Mouse (Mus musculus): ENCODE measurements around the gene Atp6v1d. TPM values are rescaled to one million over a fixed set of nuclear protein-coding genes. Genes with fewer than 3 reads are reported as not detected.

Gene Atp6v1d
- polyA plus RNA-seq, 1 experiment from 2014 or later = 123 TPM

DNA sequence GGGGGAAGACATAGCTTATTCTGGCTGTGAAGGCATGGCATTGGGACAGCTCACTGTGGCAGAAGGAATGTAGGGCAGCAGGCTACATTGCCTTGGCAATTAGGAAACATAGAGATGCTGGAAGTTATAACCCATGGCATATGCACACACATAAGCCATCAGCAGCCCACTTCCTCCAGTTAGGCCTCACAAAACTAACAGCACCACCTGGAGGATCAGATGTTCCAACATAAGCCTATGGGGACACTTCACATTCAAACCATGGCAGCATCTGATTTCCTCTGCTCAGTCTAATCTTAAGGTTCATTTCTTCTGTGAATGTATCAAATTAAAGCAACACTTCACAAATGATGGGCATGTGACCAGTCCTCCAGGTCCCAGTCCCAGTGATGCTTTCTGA is 47.0 kb downstream of the Atp6v1d start:
- no peak overlapping the region for H3K4me3 ChIP-seq (replicated peaks; ENCODE audit: low read length)
- H3K27ac ChIP-seq (ENCODE audit: low read length) = no peak overlapping the region
- no peaks in the 10 kb centered on the region for H3K9me3 ChIP-seq (ENCODE audit: control insufficient read depth, low read length)
- ATAC-seq = peak; percentile 80
- H3K9ac ChIP-seq (replicated peaks; ENCODE audit: low read depth, low read length) = no peak overlapping the region
- no peaks in the 10 kb centered on the region for H3K27me3 ChIP-seq (replicated peaks; ENCODE audit: control insufficient read depth, insufficient read depth, low read length)
- H3K36me3 ChIP-seq (ENCODE audit: control insufficient read depth, insufficient read depth) = no peaks in the 10 kb centered on the region
- H3K4me1 ChIP-seq (replicated peaks; ENCODE audit: control insufficient read depth, insufficient read depth, low read length) = no peaks in the 10 kb centered on the region
- no peak overlapping the region for H3K4me2 ChIP-seq (ENCODE audit: low read length)

- Histone ChIP-seq H3K9ac (replicated peaks; ENCODE audit: low read depth, low read length) (no peak overlapping the region), H3K9me3 (ENCODE audit: control insufficient read depth, low read length) (no peaks in the 10 kb centered on the region), H3K4me2 (ENCODE audit: low read length) (no peak overlapping the region), H3K4me3 (replicated peaks; ENCODE audit: low read length) (no peak overlapping the region), H3K4me1 (replicated peaks; ENCODE audit: control insufficient read depth, insufficient read depth, low read length) (no peaks in the 10 kb centered on the region), H3K27ac (ENCODE audit: low read length) (no peak overlapping the region), H3K27me3 (replicated peaks; ENCODE audit: control insufficient read depth, insufficient read depth, low read length) (no peaks in the 10 kb centered on the region), H3K36me3 (ENCODE audit: control insufficient read depth, insufficient read depth) (no peaks in the 10 kb centered on the region)
- ATAC-seq = no peak
These were observed 59.6 kb downstream of the Atp6v1d start for GRCm38 (mm10) chr12:78801836-78802235.

DNA sequence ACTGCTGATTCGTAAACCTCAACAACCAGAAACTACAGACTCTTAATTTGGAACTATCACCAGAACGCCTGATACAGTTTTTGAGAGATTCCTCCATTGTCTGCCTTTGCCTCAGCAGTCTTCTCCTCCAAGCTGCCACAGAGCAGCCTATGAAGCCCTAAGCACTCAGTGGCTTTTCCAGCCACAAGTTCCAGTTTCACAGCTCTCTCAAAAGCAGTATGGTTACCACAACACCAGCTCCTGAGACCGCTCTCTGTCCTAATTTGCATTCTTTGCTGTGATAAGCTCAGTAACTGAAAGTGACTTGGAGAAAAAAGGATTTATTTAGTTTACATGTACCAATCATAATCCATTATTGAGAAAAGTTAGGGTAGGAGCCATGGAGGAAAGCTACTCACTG is 61.4 kb downstream of the Atp6v1d start:
- H3K9ac ChIP-seq (replicated peaks; ENCODE audit: low read depth, low read length) = no peak overlapping the region
- H3K27me3 ChIP-seq (replicated peaks; ENCODE audit: control insufficient read depth, insufficient read depth, low read length) = no peaks in the 10 kb centered on the region
- no peaks in the 10 kb centered on the region for H3K36me3 ChIP-seq (ENCODE audit: control insufficient read depth, insufficient read depth)
- H3K4me1 ChIP-seq (replicated peaks; ENCODE audit: control insufficient read depth, insufficient read depth, low read length) = no peaks in the 10 kb centered on the region
- WGBS = 78% methylated on average over 3 of the region's 3 CpGs
- no peak overlapping the region for H3K4me3 ChIP-seq (replicated peaks; ENCODE audit: low read length)
- no peak overlapping the region for H3K4me2 ChIP-seq (ENCODE audit: low read length)
- no peaks in the 10 kb centered on the region for H3K9me3 ChIP-seq (ENCODE audit: control insufficient read depth, low read length)
- no peak for ATAC-seq
- no peak overlapping the region for H3K27ac ChIP-seq (ENCODE audit: low read length)

- Histone ChIP-seq H3K27me3 (replicated peaks; ENCODE audit: control insufficient read depth, insufficient read depth, low read length) (no peaks in the 10 kb centered on the region), H3K9ac (replicated peaks; ENCODE audit: low read depth, low read length) (no peak overlapping the region), H3K4me2 (ENCODE audit: low read length) (no peak overlapping the region), H3K36me3 (ENCODE audit: control insufficient read depth, insufficient read depth) (no peaks in the 10 kb centered on the region), H3K27ac (ENCODE audit: low read length) (no peak overlapping the region), H3K4me1 (replicated peaks; ENCODE audit: control insufficient read depth, insufficient read depth, low read length) (no peaks in the 10 kb centered on the region), H3K4me3 (replicated peaks; ENCODE audit: low read length) (no peak overlapping the region), H3K9me3 (ENCODE audit: control insufficient read depth, low read length) (no peaks in the 10 kb centered on the region)
- 13% methylated on average over 1 of the region's 1 CpGs for WGBS
- no peak for ATAC-seq
These were observed 67.2 kb downstream of the Atp6v1d start for GRCm38 (mm10) chr12:78794236-78794635.

DNA sequence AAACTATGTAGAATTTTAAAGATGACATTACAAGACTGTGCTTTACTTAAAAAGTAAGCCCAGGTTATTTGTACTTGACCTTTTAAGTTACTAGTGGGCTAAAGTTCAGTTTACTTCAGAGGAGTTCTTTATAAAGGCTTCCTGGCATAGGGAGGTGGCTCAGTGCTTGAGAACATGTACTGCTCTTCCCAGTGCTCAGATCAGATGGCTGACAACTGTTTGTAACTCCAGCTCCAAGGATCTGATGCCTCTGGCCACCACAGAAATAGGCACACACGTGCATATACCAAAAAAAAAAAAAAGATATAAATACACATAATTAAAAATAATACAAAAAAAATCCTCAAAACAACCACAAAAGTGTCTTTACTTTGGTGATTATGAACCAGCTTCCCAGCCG is 70.6 kb downstream of the Atp6v1d start:
- Histone ChIP-seq H3K4me3 (replicated peaks; ENCODE audit: low read length) (no peak overlapping the region), H3K9ac (replicated peaks; ENCODE audit: low read depth, low read length) (no peak overlapping the region), H3K27me3 (replicated peaks; ENCODE audit: control insufficient read depth, insufficient read depth, low read length) (no peaks in the 10 kb centered on the region), H3K9me3 (ENCODE audit: control insufficient read depth, low read length) (no peaks in the 10 kb centered on the region), H3K36me3 (ENCODE audit: control insufficient read depth, insufficient read depth) (no peaks in the 10 kb centered on the region), H3K27ac (ENCODE audit: low read length) (no peak overlapping the region), H3K4me1 (replicated peaks; ENCODE audit: control insufficient read depth, insufficient read depth, low read length) (no peaks in the 10 kb centered on the region), H3K4me2 (ENCODE audit: low read length) (no peak overlapping the region)
- no peak for ATAC-seq
- WGBS = 84% methylated on average over 2 of the region's 2 CpGs

Other genes with a start within 250 kb of the Atp6v1d start
- gene Fam71d, start 170.1 kb downstream of the Atp6v1d start, polyA plus RNA-seq (2015; fragmentation: Nextera tagmentation; extraction: Ambion mirVana) = 0.46 and 0.84 TPM in 2 replicates
- gene Mpp5, start 112.7 kb downstream of the Atp6v1d start, polyA plus RNA-seq (2015; fragmentation: Nextera tagmentation; extraction: Ambion mirVana) = 14.4 and 16.0 TPM in 2 replicates
- 165 and 175 TPM in 2 replicates for gene Eif2s1, start 181 bp upstream of the Atp6v1d start, polyA plus RNA-seq (2015; fragmentation: Nextera tagmentation; extraction: Ambion mirVana)
- gene Plek2, start 45.3 kb upstream of the Atp6v1d start, polyA plus RNA-seq (2015; fragmentation: Nextera tagmentation; extraction: Ambion mirVana) = 0.96 and 1.1 TPM in 2 replicates
- gene Tmem229b, start 146.0 kb upstream of the Atp6v1d start, polyA plus RNA-seq (2015; fragmentation: Nextera tagmentation; extraction: Ambion mirVana) = 62.1 and 66.7 TPM in 2 replicates
- 2.1 and 2.5 TPM in 2 replicates for gene Plekhh1, start 167.5 kb upstream of the Atp6v1d start, polyA plus RNA-seq (2015; fragmentation: Nextera tagmentation; extraction: Ambion mirVana)
- 21.2 and 21.6 TPM in 2 replicates for gene Pigh, start 228.0 kb upstream of the Atp6v1d start, polyA plus RNA-seq (2015; fragmentation: Nextera tagmentation; extraction: Ambion mirVana)